Mouse (Mus musculus) adrenal gland, adult 10 weeks (tissue): ENCODE results near the gene Tnfrsf18. TPM values are rescaled to one million over a fixed set of nuclear protein-coding genes. Genes with fewer than 3 reads are reported as not detected.

Source experiments
- polyA plus RNA-seq: library from polyadenylated mRNA; stranded (reverse); fragments of 350-450 nt; fragmentation: Illumina TruSeq; extraction: RNeasy Lipid Tissue Mini Kit (QIAGEN cat#74804); gene quantifications from one replicate; pipeline ENCODE4 v1.2.3, GENCODE M21; 2014; ENCODE audit warnings: low read depth, low replicate concordance

Tnfrsf18 gene
- not detected for polyA plus RNA-seq

DNA sequence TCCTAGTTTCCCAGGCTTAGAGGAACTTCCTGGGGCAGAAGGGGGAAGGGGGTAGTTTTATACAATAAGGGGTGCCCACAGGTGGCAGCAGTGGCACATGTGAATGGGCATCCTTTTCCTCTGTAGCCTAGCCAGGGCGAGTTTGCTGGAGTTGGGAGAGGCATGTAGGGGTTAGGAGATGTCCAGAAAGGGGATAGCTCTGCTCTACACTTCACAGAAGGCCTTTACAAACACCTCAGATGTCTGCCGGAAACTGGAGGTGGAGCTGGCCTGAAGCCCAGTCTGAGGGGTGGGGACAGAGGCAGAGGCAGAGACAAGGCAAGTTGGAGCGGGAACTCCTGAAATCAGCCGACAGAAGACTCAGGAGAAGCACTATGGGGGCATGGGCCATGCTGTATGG lies at the start of gene Tnfrsf18:
Gene Tnfrsf18, plus strand, starts transcription at position 152 of the 400 bp plus-strand sequence.

DNA sequence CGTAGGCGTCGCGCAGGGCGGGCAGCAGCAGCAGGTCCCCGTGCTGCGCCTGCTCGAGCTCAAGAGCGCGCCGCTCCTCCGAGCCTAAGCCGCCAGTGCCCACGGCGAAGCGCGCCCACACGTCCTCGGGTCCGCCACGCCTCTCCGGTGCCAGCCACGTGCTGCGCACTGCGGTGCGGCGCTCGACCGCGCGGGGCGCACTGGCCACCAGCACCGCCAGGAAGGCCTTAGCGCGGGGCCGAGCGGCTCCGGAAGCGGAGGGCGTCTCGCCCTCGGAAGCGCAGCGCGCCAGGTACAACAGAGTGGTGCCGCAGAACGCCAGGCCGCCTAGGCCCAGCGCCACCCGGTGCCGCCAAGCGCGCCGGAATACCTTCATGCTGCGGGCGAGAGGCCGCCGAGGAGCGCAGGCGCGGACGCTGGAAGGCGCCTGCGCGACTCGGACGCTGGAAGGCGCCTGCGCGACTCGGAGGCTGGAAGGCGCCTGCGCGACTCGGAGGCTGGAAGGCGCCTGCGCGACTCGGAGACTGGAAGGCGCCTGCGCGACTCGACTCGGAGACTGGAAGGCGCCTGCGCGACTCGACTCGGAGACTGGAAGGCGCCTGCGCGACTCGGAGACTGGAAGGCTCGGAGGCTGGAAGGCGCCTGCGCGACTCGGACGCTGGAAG lies 33.6 kb upstream of the Tnfrsf18 start, which contains the start of the genes B3galt6 and Sdf4:
Gene B3galt6, minus strand, starts transcription at position 409 of the 665 bp plus-strand sequence.
Gene Sdf4, plus strand, starts transcription at position 632 of the 665 bp plus-strand sequence.

DNA sequence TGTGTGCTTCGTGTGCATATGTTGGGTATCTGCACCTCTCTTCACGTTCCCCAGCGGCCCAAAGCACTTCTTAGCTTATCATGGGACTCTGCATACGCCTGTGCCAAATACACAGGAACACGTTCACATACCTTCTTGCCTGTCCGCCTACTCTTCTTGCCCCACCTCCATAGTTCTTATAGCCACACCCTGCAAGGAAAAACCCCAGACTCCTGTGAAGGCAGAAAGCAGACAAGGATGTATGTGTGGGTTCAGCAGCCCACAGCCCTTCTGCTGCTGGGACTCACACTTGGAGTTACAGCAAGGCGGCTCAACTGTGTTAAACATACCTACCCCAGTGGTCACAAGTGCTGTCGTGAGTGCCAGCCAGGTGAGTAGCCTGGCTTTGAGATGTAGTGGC lies 12.3 kb upstream of the Tnfrsf18 start, which contains the start of gene Tnfrsf4:
Gene Tnfrsf4, plus strand, starts transcription at position 207 of the 400 bp plus-strand sequence.

DNA sequence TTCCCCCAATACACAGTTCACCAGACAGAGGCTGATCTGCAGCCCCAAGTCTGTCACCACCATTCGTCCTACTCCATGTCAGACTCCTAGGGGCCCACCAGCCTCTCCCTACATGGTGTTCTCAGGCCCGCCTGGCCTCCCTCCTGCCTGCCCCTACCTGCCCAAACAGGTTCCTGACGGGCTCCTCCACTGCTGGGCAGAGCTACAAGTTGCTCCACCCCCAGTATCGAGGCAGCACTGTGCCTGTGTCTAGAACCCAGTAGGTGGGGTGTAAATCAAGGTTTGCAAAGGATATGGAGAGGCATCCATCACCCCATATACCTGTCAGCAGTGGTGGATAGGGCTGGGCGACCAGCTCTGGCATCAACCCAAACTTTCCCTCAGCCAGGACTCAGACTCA lies 33.3 kb downstream of the Tnfrsf18 start, which contains the start of gene Ttll10:
Gene Ttll10, minus strand, starts transcription at position 154 of the 400 bp plus-strand sequence.

Other genes starting within 250 kb of the Tnfrsf18 start
- gene Tmem88b, start 240.3 kb upstream of the Tnfrsf18 start, polyA plus RNA-seq, result 0.70 TPM
- not detected for gene Ankrd65, start 235.7 kb upstream of the Tnfrsf18 start, polyA plus RNA-seq
- gene Mrpl20, start 223.3 kb upstream of the Tnfrsf18 start, polyA plus RNA-seq, result 89.5 TPM
- gene Ccnl2, start 213.7 kb upstream of the Tnfrsf18 start, polyA plus RNA-seq, result 83.8 TPM
- 6.2 TPM for gene Aurkaip1, start 194.9 kb upstream of the Tnfrsf18 start, polyA plus RNA-seq
- gene Mxra8, start 186.5 kb upstream of the Tnfrsf18 start, polyA plus RNA-seq, result 58.8 TPM
- 2.0 TPM for gene Dvl1, start 178.8 kb upstream of the Tnfrsf18 start, polyA plus RNA-seq
- gene Tas1r3, start 162.8 kb upstream of the Tnfrsf18 start, polyA plus RNA-seq, result not detected
- 5.8 TPM for gene Cptp, start 156.7 kb upstream of the Tnfrsf18 start, polyA plus RNA-seq
- 3.3 TPM for gene Ints11, start 156.6 kb upstream of the Tnfrsf18 start, polyA plus RNA-seq
- 1.8 TPM for gene Pusl1, start 134.4 kb upstream of the Tnfrsf18 start, polyA plus RNA-seq
- gene Acap3, start 134.3 kb upstream of the Tnfrsf18 start, polyA plus RNA-seq, result 0.82 TPM
- 81.4 TPM for gene Ube2j2, start 82.3 kb upstream of the Tnfrsf18 start, polyA plus RNA-seq
- gene C1qtnf12, start 63.8 kb upstream of the Tnfrsf18 start, polyA plus RNA-seq, result 8.2 TPM
- 7.2 TPM for gene B3galt6, start 33.5 kb upstream of the Tnfrsf18 start, polyA plus RNA-seq
- 205 TPM for gene Sdf4, start 33.3 kb upstream of the Tnfrsf18 start, polyA plus RNA-seq
- gene Tnfrsf4, start 12.3 kb upstream of the Tnfrsf18 start, polyA plus RNA-seq, result not detected
- not detected for gene Ttll10, start 33.2 kb downstream of the Tnfrsf18 start, polyA plus RNA-seq
- 2.3 TPM for gene 9430015G10Rik, start 83.8 kb downstream of the Tnfrsf18 start, polyA plus RNA-seq
- gene Rnf223, start 104.3 kb downstream of the Tnfrsf18 start, polyA plus RNA-seq, result not detected
- gene Agrn, start 171.3 kb downstream of the Tnfrsf18 start, polyA plus RNA-seq, result 7.5 TPM
- not detected for gene Isg15, start 174.7 kb downstream of the Tnfrsf18 start, polyA plus RNA-seq
- gene AW011738, start 177.1 kb downstream of the Tnfrsf18 start, polyA plus RNA-seq, result 0.41 TPM
- 1.1 TPM for gene Perm1, start 189.7 kb downstream of the Tnfrsf18 start, polyA plus RNA-seq
- 1.8 TPM for gene Plekhn1, start 208.7 kb downstream of the Tnfrsf18 start, polyA plus RNA-seq
- gene Noc2l, start 209.8 kb downstream of the Tnfrsf18 start, polyA plus RNA-seq, result 6.1 TPM
- not detected for gene Samd11, start 229.5 kb downstream of the Tnfrsf18 start, polyA plus RNA-seq